Mouse (Mus musculus) heart, postnatal 14 days (tissue): ENCODE measurements around the gene Acvr1c. TPM values are rescaled to one million over a fixed set of nuclear protein-coding genes. Genes with fewer than 3 reads are reported as not detected.

Experiments used
- DNase-seq, 2 experiments: peaks; one replicate each; pipeline ENCODE4 v3.0.0; 2021 to 2022
- intact Hi-C: fragments of 180-260 bp; cut with DNase I; formaldehyde crosslinking; loops from one replicate; pipeline ENCODE4 v1.15.1; 2025
- long read RNA-seq, 2 experiments: library from polyadenylated mRNA; stranded (forward); transcript quantifications; one replicate each; pipeline ENCODE4 v2.0.0; 2021
- total RNA-seq, 2 experiments: library from RNA; stranded (reverse); gene quantifications; 2 replicates each; pipeline ENCODE4 v1.2.3; 2021

Gene Acvr1c
- 1 to 10 TPM in 1 of 2 experiments, under 1 TPM in 1; 0.32 to 2.5 TPM for total RNA-seq
- long read RNA-seq, experiment 1 = 0 reads
- long read RNA-seq, experiment 2 = 0 reads

DNA sequence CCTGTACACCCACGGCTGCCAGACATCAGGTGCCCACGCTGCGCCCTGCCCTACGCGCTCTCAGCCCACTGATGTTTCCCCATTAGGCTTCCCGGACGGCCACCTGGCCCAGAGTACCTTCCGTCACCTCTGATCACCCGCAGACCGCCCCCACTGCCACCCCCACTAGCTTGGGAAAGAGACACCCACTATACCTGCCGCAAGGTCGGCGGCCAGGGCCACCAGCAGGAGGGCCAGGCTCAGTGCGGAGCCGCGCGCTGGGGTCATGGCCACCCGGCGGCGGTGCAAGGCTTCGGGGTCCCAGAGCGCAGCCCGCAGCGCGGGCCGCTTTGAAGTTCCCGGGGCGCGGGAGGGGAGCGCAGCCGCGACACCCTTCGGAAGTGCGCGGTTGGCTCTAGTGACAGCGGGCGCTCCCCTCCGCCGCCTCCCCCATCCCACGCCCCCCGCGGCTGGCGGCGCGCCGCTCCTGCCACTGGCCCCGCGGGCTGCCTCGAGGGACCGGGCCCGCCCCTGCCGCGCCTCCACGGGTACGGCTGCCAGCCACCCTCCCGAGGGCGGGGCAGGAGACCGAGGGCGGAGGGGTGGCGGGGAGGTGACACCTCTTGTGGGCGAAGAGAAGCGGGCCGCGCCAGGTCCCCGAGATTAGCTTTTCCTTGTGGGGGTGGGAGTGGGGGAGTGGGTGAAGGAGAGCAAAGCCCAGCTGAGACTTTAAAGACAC, at the start of gene Acvr1c:
Gene Acvr1c (minus strand): TSS at position 482 of the 718 bp plus-strand sequence.
- intact Hi-C loops = no loop called here
- DNase-seq = peak; percentile 58 to 60

- DNase-seq = no peak
- intact Hi-C loops = no loop called here
Measured at GRCm38 (mm10) chr2:58403481-58403880, 45.8 kb upstream of the Acvr1c start.

GRCm38 (mm10) chr2:58388601-58389000, 30.9 kb upstream of the Acvr1c start:
- intact Hi-C loops = no loop called here

GRCm38 (mm10) chr2:58380020-58380419, 22.3 kb upstream of the Acvr1c start:
- no peak for DNase-seq

More at GRCm38 (mm10) chr2:58388601-58389000, 30.9 kb upstream of the Acvr1c start:
- DNase-seq = no peak

DNA sequence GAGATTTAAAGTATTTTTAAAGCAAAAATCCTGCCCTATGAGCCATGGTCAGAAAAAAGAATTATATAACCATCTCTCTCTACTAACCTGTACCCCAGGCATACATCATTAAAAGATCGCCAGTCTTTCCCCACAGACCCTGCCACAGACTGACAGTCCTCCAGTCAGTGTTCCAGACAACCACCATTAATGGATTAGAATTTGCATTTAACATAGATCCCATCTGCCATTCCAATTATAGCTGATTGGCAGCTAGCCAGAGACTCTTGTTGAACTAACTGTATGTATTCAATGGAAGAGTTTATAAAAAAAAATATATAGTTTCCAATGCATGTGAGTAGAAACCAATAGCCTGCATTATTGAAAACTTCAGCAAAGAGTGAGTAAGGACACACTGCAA, 21.8 kb upstream of the Acvr1c start:
- intact Hi-C loops = no loop called here
- no peak for DNase-seq

More at GRCm38 (mm10) chr2:58380020-58380419, 22.3 kb upstream of the Acvr1c start:
- intact Hi-C loops = no loop called here

GRCm38 (mm10) chr2:58377417-58378130, 19.9 kb upstream of the Acvr1c start:
- intact Hi-C loops = no loop called here
- DNase-seq = no peak

GRCm38 (mm10) chr2:58366196-58366595, 8.5 kb upstream of the Acvr1c start:
- intact Hi-C loops = no loop called here
- no peak for DNase-seq

DNA sequence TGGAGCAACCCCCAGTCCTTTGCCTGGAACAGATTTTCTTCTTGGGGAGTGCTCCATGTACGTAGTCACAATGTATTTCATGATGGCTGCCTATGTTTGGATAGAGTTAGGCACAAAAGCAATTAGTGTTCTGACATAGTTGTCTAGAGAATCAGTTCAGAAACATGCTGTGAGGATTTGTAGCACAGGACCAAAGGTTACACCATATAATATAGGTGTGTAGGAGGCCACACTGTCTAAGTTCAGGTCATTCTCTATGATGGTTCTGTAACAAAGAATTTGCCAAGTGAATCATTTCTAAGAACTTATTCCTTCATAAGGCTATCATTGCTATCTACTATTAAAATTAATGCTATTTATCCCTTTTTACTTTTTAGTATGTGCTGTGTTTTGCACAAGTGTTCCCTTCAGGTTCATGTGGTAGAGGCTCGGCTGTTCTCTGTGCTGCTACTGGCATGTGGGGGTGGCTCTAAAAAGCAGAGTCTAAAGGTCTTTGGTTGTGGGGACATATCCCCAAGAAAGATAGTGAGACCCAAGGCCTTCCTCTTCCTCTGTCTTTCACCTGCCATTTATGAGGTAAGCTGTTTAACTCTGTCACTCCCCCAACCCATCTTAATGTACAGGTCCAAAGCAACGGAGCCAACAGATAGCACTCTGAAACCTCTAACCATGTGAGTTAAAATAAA, 3.8 kb upstream of the Acvr1c start:
- DNase-seq = no peak
- intact Hi-C loops = no loop called here

- DNase-seq = no peak
- intact Hi-C loops = no loop called here
Measured at GRCm38 (mm10) chr2:58358132-58358460, 401 bp upstream of the Acvr1c start.

DNA sequence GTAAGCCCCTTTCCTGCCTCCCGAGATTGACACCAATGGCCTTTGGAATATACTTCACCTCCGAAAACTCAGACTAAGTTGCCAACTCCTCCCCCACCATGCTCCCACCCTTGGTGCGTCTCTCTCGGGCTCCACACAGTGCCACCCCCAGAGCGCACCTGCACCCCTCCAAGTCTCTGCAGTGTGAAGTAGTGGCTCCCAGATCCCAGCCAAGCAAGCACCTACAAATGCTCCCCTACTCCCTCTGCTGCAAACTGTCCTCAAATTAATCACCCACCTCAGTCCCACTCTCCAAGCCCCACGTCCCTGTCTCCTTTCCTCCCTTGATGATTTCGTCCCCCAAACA, 654 bp downstream of the Acvr1c start:
- intact Hi-C loops = no loop called here

DNA sequence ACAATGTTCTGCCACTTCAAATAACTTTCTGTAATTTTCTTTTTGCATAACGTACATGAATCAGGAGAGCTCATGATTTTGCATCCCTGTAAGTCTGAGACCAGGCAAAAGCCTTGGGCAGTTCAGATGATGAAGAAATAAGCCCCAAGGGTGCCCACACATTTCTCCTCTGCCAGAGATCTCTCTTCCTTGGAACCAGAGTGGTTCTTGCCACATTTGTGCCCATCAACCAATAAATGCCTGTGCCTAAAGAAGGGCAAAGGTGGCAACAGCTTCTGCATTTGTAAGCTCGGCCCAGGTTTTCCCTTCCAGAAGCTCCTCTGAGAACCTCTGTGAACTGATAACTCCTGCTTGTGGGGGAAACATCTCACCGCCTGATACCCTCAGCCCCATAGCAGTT, 3.3 kb downstream of the Acvr1c start:
- DNase-seq = no peak
- intact Hi-C loops = no loop called here

More for the DNA sequence above, 654 bp downstream of the Acvr1c start:
- DNase-seq = no peak

- no peak for DNase-seq
- intact Hi-C loops = no loop called here
Measured at GRCm38 (mm10) chr2:58352846-58353245, 4.8 kb downstream of the Acvr1c start.

GRCm38 (mm10) chr2:58350657-58351056, 7.0 kb downstream of the Acvr1c start:
- DNase-seq = no peak
- intact Hi-C loops = no loop called here

GRCm38 (mm10) chr2:58336730-58337129, 21.0 kb downstream of the Acvr1c start:
- DNase-seq = no peak
- intact Hi-C loops = no loop called here

- no peak for DNase-seq
- intact Hi-C loops = no loop called here
Measured at GRCm38 (mm10) chr2:58329589-58329988, 28.1 kb downstream of the Acvr1c start.

- intact Hi-C loops = no loop called here
- peak; percentile 2 to 3 for DNase-seq
Measured at GRCm38 (mm10) chr2:58324118-58324901, 33.4 kb downstream of the Acvr1c start.

- DNase-seq = no peak
- intact Hi-C loops = no loop called here
Measured at GRCm38 (mm10) chr2:58323274-58323673, 34.4 kb downstream of the Acvr1c start.

- no peak for DNase-seq
- intact Hi-C loops = no loop called here
Measured at GRCm38 (mm10) chr2:58316186-58316585, 41.5 kb downstream of the Acvr1c start.

- no peak for DNase-seq
- intact Hi-C loops = no loop called here
Measured at GRCm38 (mm10) chr2:58309695-58310094, 48.0 kb downstream of the Acvr1c start.

DNA sequence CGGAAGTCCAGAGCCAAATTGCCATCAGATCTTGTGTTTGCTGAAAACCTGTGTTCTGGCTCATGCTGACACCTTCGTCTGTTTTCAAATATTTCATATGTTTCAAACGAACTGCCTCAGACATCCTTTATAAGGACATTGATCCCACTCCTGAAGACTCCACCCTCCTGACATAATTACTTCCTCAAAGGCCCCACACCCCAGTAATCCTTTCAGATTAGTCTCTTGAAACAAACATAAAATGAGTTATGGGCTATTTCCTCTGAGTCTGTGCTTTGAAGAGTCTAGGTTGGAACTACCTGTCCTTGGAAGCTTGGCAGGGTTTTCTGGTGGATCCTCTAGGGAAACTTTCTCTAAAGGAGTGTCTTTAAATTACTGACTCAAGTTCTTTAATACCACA, 53.2 kb downstream of the Acvr1c start:
- intact Hi-C loops = no loop called here

More for the DNA sequence above, 53.2 kb downstream of the Acvr1c start:
- no peak for DNase-seq
